Mouse (Mus musculus) left cerebral cortex, adult 8-10 months (tissue): Measurements from ENCODE around the gene Ruvbl2. TPM values are rescaled to one million over a fixed set of nuclear protein-coding genes. Genes with fewer than 3 reads are reported as not detected.
"Not testable (repeated sequence)": the region's sequence is repeated elsewhere in the genome, so short reads cannot be mapped to it uniquely, and the experiment has no call there.

Experiments used
- DNase-seq, 2 experiments: peaks; one replicate each; pipeline ENCODE4 v3.0.0; 2022; ENCODE audit warnings: low spot score in 2 of 2
- total RNA-seq, 4 experiments: library from RNA; stranded (reverse); gene quantifications; 2 replicates each; pipeline ENCODE4 v1.2.4; 2022

Gene Ruvbl2
- 10 to 100 TPM; 30.0 to 37.5 (median 32.0) TPM for total RNA-seq

DNA sequence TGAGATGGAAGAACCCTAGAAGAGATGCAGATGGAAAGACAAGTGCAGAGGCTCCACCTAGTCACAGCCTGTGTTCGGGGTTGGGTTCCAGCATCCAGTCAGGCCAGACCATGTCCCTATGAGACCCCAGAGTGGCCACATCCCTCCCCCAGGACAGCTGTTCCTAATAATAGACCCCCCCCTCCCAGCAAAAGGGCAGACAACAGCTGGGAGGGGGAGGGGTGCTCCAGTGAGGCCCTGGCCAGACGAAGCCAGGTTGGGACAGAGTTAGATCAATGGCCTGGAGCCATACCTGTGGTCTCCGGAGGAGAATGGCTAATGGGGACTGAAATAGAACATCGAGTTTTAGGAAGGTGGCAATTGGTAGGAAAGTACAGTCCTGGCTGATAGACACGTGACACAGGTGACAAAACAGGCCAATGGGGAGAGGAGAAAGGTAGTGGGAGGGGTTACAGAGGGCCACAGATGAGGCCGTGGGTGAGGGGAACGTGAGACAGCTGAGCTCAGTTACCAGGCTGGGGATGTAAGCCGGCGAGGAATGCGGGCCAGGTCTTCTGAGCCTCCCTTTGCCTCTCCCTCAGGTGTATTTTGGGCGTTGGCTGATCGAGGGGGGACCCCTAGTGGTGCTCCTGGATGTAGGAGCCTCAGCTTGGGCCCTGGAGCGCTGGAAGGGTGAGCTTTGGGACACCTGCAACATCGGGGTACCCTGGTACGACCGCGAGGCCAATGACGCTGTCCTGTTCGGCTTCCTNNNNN, at the start of gene Ruvbl2:
Gene Ruvbl2 (minus strand): TSS at position 576 of the 756 bp plus-strand sequence.
- no peak for DNase-seq

DNA sequence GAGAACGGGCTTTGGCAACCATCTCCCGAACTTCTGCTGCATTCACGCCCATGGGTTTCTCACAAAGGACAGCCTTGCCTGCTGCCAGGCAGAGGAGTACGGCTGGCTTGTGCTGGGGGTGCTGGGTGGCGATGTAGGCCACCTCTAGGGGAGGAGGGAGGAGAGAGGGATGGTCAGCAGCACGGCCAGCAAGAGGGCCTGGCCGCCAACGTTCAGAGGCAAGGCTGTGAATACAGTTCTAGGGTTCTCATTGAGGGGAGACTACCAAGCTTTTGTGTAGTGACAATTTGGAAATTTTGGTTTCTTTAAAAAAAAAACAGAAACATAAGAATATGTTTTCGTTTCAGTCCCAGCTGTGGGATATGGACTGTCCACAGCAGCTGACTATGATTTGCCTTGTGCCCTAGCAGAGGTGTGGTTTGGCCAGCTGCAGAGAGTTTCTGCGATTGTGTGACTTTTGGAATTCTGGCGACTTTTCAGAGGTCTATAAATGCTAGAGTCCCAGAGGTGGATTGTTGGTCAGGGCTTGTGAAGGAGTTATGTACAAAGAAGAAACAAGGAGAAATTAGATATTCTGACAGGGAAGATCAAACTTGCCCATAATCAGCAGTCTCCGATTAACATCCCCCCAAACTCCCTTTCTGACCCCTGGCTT, 49.0 kb upstream of the Ruvbl2 start, which contains the start of gene Gm45808:
Gene Gm45808 (minus strand): TSS at position 51 of the 655 bp plus-strand sequence.
- DNase-seq = no peak

DNA sequence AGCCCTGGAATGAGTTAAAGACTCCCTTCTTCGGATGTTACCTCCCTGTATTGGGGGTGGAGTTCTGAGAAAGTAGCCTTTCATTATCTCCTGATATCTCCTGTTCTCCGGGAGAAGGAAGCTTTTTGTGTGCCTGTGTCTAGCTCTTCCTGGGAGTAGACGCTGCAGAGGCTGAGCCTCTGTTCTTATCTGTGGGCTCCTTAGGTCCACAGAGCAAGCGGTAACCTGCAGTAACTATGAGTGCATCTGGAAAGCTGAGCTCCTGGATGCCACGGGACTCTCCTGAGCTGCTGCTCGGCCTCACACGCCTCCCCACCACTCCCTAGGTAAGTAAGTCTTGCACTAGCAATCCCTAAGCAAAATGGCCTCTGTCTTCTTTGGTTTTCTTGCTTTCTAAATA, 48.3 kb upstream of the Ruvbl2 start:
- DNase-seq = no peak

DNA sequence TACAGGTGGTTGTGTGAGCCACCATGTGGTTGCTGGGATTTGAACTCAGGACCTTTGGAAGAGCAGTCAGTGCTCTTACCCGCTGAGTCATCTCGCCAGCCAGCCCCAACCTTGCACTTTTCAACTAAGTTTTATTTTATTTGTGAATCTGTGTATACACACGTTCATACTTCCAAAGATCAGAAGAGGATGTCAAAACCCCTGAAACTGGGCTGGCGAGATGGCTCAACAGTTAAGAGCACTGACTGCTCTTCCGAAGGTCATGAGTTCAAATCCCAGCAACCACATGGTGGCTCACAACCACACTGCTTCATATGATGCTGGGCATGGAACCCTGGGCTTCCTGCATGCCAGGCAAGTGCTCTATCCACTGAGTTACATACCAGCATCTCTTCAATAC, 47.1 kb upstream of the Ruvbl2 start:
- not testable (repeated sequence) for DNase-seq

DNA sequence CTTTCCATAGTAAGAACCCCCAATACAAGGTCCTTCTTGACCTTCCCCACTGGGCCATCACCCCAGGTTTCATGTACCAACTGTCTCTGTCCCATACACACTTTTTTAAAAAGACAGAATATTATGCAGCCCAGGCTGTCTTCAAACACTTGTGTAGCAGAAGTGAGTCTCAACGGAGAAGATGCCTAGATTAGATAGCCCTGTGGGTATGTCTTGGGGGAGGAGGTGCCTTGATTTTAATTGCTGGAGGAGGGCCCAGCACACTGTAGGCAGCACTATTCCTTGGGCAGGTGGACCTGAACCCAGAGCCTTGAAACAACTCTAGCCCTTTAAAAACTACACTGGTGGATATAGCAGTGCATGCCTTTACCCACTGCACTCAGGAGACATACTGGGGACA, 44.3 kb upstream of the Ruvbl2 start:
- DNase-seq = no peak

DNA sequence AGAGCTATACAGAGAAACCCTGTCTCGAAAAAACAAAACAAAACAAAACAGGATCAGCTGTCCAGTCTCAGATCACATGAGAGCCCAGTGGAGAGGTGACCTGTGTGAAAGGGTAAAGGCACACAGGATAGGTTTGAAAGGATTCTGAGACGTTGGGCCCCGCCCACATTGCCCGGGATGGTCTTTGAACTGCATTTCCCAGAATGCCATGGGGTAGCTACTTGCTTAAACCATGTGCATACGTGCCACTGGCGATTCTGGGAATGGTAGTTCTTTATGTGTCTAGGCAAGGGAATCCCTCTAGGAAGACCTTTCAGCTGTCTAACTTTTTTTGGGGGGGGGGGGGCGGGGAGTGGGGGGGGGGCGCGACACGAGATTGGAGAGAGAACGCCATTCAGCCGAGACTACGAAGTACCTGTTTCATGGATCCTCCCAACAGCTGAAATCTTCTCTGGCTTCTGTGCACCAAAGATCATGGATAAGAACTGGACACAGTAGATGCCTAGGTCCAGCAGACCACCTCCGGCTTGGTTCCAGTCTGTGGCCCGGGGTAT, 43.6 kb upstream of the Ruvbl2 start, which contains the start of gene Tulp2:
Gene Tulp2 (plus strand): TSS at position 504 of the 554 bp plus-strand sequence.
- peak in 1 of 2 experiments; percentile 67 for DNase-seq

DNA sequence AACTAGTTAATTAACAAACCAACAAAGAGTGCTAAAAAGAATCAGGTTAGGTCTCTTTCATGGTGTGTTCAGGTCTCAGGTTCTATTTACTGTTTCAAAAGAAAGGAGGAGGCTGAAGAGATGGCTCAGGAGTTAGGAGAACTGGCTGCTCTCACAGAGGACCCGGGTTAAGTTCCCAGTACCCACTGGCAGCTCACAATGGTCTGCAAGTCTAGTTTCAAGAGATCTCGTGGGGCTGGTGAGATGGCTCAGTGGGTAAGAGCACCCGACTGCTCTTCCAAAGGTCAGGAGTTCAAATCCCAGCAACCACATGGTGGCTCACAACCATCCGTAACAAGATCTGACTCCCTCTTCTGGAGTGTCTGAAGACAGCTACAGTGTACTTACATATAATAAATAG, 42.4 kb upstream of the Ruvbl2 start:
- not testable (repeated sequence) for DNase-seq

DNA sequence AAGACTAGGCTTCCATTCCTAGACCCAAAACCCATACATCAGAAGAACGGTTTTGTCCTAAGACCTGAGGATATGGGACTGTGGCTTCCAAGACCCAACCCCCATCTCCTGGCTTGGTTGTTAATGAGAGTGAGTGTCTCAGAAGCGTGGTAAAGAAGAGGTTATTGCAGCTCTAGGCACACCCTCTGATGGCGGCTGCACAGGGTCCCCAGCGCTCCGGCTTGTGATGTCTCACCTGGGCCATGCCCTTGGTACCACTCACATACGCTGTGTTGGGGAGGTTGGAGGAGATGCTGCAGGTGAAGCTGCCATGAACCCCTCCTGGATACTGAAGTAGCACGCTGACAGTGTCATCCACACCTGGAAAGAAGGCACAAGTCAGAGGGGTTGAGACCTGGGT, 40.9 kb upstream of the Ruvbl2 start:
- DNase-seq = no peak

DNA sequence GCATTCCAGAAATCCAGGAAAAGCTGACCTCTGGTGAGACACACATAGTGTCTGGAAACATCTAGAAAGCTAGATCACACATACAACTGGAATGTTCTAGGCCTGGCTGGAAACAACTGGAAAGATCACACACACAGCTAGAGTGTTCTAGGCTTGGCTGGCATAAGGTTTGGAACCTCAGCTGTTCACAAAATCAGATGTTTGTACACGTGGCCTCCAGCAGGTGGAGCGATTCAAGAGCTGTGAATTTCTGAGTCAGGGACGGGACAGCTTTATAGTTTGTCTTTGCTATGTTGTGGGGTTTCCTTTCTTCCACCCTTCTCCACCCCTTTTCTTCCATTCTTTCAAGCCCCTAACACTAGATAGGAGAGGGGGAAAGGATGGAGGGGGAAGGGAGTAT, 39.1 kb upstream of the Ruvbl2 start:
- no peak for DNase-seq

DNA sequence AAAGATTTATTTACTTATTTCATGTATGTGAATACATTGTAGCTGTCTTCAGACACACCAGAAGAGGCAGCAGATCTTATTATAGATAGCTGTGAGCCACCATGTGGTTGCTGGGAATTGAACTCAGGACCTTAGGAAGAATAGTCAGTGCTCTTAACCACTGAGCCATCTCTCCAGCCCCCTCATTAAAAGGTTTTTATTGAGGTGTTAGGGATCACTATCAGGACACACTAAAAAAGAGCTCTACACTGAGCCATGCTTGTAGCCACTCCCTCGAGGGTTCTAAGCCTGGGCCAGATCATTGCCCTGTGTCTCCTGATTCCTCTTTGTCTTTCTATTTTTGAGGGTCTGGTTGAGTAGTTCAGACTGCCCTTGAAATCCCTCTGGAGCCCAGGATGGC, 38.6 kb upstream of the Ruvbl2 start:
- no peak for DNase-seq

DNA sequence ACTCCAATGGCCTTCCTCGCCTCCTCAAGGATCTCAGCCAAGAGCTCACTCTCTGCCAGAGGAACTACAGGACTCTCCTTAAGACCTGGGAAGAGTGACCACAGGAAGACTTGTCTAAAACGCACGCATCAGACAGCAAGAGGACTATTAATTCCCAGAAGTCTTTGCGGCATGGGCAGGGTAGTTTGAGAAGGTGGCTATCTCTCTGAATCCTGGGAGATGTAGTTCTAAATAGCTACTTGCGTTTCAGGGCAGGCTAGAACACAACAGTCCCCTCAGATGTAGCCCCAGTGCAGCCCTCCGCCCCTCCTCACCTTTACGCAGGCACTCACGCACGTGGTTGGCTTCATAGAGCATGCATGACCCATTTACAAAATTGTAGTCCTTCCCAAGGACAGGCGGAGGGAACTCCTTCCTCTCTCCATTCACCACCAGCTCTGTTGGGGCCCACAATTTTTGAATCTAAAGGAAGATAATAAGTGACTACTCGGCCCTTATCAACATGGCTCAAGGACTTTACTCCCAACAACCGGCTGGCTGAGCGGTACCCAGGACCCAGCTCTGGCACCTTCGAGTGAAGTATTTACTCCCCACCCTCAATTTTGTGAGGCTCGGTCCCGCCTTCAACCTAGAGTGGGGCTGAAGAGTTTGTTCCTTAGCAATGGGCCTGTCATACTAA, 37.5 kb upstream of the Ruvbl2 start:
- no peak for DNase-seq

DNA sequence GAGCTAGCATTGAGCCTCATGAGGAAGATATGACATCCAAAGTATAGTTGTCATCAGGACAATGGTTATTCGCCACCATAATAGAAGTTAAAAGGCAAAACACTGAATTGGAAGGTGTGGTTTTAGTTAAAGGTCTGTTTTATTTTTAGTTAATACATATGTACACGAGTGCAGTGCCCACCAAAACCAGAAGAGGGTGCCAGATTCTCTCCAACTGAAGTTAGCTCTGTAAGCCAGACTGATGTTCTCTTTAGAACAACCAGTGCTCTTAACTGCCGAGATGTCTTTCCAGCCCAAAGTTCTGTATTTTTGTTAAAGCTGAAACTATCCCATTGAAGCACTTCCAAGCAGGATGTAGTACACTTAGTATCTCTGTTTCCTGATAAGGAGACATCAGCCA, 33.0 kb upstream of the Ruvbl2 start:
- DNase-seq = peak in 1 of 2 experiments; percentile 71

DNA sequence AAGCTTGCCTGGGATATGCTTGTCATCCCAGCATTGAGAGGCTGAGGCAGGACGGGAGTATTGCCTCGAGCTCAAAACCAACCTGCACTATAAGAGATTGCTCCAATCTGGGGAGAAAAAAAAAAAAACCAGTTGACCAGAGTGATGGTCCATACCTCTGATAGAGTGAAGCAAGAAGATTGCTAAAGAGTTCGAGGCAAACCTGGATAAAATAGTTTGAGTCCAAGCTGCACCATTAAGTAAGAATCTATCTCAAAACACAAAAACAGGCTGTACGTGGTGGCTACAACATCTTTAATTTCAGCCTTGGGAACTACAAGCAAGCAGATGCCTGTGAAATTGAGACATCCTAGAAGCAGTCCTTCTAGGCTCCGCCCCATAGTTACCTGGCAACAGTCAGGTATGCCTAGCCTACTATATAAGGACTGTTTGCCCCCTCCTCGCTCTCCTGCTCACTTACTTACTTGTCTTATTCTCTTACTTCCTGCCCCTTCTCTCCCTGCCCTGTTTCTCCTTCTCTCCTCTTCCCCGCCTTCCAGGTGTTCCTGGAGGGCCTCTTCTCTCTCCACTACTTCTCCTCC, 29.3 kb upstream of the Ruvbl2 start:
- DNase-seq = no peak

DNA sequence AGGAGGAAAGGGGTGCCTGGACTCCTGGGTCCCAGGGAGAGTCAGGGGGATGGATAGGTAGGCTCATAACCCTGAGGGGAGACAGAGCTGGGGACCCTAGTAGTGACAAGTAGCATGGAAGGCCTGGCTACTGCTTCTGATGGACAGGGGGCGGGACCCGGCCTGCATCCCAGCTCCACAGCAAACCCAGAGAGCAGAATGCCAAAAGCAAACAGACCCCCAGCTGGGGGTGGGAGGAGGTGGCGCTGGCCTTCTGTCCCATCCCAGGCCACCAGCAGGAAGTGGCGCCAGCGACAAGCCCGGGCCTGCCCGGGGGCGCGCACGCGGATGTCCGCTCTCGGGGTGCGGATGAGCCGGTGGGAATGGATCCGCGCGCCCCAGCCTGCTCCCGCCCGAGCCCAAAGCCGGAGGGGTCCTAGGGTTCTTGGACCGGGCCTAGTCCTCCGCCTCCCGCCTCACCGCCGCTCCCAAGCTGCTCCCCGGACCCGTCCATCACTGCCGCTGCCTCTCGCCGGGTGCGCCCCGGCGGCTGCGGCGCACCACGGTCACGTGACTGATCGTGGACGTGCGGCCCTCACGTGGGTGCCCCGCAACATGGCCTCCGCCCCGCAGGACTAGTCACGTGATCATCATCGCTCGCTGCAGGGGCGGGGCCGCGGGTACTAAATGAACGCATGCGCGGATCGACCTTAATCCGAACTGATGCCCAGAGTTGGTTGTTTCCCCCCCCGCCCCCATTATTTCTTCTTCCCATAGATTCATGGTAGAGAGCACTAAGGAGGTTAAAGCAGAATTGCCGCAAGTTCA, 28.6 kb upstream of the Ruvbl2 start, which contains the start of gene Bax:
Gene Bax (minus strand): TSS at position 616 of the 807 bp plus-strand sequence.
- peak; percentile 88 to 97 for DNase-seq

DNA sequence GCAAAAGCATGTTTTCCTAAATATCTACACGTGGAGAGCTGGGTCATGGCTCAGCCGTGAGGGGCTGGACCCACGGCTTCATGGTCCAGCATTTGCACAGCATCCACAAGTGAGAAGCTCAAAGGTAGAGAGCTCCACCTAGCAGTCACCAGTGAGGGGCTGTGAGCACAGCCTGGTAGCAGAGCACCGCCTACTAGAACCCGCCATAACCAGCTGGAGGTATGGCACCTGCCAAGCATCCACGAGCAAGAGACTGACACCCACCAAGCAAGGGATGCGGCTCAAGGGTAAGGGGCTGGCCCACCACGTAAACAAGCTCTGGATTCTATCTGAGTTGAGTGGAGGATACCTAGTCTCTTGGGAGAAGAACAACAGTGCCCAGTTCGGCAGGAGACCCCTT, 27.7 kb upstream of the Ruvbl2 start:
- no peak for DNase-seq

DNA sequence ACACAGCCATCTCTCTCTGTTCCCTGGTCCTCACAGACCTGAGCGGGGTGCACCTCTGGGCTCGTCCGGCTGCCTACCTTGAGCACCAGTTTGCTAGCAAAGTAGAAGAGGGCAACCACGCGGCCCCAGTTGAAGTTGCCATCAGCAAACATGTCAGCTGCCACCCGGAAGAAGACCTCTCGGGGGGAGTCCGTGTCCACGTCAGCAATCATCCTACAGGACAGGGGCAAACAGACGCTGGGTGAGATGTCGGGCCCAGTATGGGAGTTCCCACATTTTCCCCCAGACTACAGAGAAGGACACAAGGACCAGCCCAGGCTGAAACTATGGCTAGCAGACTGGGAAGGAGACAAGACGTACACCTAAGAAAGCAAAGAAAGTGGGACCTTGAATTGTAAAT, 27.2 kb upstream of the Ruvbl2 start:
- no peak for DNase-seq

DNA sequence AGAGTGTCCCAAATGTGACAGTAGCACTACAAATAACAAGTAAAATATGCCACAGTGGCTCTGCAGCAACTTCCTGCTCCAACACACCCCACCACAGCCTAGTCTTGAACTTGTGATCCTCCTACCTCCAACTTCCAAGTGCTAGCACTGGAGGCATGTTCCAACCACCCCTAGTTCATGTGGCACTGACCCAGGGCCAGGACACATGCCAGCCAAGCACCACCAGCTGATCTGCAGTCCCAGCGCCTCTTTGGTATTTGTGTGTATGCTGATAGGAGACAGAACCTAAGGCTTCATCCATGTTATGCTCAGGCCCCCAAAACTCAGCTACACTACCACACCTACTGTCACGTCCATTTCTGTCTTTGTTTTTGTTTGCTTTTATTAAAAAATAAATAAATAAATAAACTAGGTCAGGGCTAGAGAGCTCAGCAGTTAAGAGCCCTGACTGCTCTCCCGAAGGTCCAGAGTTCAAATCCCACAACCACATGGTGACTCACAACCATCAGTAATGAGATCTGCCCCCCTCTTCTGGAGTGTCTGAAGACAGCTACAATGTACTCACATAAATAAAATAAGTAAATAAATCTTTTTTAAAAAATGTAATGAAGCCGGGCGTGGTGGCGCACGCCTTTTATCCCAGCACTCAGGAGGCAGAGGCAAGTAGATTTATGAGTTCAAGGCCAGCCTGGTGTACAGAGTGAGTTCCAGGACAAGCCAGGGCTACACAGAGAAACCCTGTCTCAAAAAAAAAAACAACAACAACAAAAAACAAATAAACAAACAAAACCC, 26.3 kb upstream of the Ruvbl2 start:
- no peak for DNase-seq

DNA sequence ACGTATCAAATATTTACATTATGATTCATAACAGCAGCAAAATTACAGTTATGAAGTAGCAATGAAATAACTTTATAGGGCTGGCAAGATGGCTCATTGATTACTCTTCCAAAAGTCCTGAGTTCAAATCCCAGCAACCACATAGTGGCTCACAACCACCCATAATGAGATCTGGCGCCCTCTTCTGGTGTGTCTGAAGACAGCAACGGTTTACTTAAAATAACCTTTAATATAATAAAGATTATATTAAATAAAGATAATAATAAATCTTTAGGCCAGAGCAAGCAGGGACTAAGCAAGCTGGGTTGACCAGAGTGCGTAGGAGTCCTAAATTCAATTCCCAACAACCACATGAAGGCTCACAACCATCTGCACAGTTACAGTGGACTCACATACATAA, 25.0 kb upstream of the Ruvbl2 start:
- DNase-seq = not testable (repeated sequence)

DNA sequence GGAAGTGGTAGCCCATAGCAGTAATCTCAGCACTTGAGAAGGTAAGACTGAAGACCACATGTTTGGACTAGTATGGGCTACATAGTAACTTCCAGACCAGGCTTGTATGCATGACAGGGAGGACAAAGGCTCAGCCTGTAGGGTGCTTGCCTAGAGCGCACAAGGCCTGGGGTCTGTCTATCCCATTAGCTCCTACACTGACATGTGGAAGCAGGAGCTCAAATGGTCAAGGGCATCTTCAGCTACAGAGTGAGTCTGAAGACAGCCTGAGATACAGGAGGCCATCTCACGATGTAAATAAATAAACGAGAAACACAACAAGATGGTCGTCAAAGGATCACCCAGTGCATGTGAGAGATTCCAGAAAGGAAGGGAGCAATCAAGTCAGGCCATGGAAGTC, 24.4 kb upstream of the Ruvbl2 start:
- DNase-seq = no peak

DNA sequence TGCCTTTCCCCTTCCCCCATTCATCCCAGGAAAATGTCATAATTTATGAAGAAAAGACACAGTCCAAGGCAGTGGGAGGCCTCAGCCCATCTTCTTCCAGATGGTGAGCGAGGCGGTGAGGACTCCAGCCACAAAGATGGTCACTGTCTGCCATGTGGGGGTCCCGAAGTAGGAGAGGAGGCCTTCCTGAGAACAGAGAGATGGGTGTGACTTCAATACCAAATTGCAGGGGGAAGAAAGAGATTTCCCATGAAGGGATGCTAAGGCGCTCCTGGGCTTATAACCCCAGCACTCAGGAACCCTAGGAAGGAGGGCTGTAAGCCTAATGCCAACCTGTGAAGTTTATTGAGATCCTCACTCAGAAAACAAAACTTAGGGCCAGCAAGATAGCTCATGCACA, 23.9 kb upstream of the Ruvbl2 start:
- DNase-seq = no peak
